Mouse (Mus musculus) heart, embryonic 11.5 days (tissue): ENCODE data around the gene Supt20. TPM values are rescaled to one million over a fixed set of nuclear protein-coding genes. Genes with fewer than 3 reads are reported as not detected.
A peak's percentile ranks its signal among the peaks of the same experiment; 100 is the strongest.

ENCODE experiments used
- ATAC-seq: fragments of 200-750 bp; cut with Nextera tagmentation; replicated peaks from 2 replicates; pipeline ENCODE4 v1.8.0; 2017; ENCODE audit warnings: moderate library complexity; ENCODE audit not compliant: insufficient number of reproducible peaks, low FRiP score, low TSS enrichment
- H3K27ac ChIP-seq: fragments of 300-500 bp; sonication (generic); 2 replicates; pipeline ENCODE4 v1.5.1; 2014; ENCODE audit warnings: mild to moderate bottlenecking, low read depth, low read length
- H3K27me3 ChIP-seq: fragments of 300-500 bp; sonication (generic); 2 replicates; pipeline ENCODE4 v1.6.1; 2014; ENCODE audit warnings: mild to moderate bottlenecking, low read length, mixed read lengths; ENCODE audit not compliant: control insufficient read depth, insufficient read depth
- H3K36me3 ChIP-seq: fragments of 300-500 bp; sonication (generic); 2 replicates; pipeline ENCODE4 v1.6.1; 2014; ENCODE audit warnings: mild to moderate bottlenecking, low read length, moderate library complexity, mixed read lengths; ENCODE audit not compliant: control insufficient read depth, insufficient read depth
- H3K4me1 ChIP-seq: fragments of 300-500 bp; sonication (generic); 2 replicates; pipeline ENCODE4 v1.6.1; 2014; ENCODE audit warnings: low read length; ENCODE audit not compliant: control insufficient read depth, insufficient read depth
- H3K4me2 ChIP-seq: fragments of 300-500 bp; sonication (generic); 2 replicates; pipeline ENCODE4 v1.6.1; 2014; ENCODE audit warnings: mild to moderate bottlenecking, moderate library complexity
- H3K4me3 ChIP-seq: fragments of 300-500 bp; sonication (generic); 2 replicates; pipeline ENCODE4 v1.5.1; 2014; ENCODE audit warnings: low read depth, low read length
- H3K9ac ChIP-seq: fragments of 300-500 bp; sonication (generic); 2 replicates; pipeline ENCODE4 v1.6.1; 2014; ENCODE audit warnings: mild to moderate bottlenecking, low read depth, low read length, moderate library complexity
- H3K9me3 ChIP-seq: fragments of 300-500 bp; sonication (generic); replicated peaks from 2 replicates; pipeline ENCODE4 v1.6.1; 2016; ENCODE audit warnings: low read length; ENCODE audit not compliant: control insufficient read depth
- WGBS: fragments of 180-500 bp; shearing (Covaris S2); extraction: QIAGEN DNeasy Blood & Tissue Kit; methylation state at CpG from one replicate; pipeline ENCODE4 v1.1.7; 2014; ENCODE audit not compliant: insufficient replicate concordance; 5-methylcytosine and 5-hydroxymethylcytosine counted together
- polyA plus RNA-seq: library from polyadenylated mRNA; unstranded; fragments of >200 nt; fragmentation: Nextera tagmentation; extraction: Ambion mirVana; gene quantifications from 2 replicates; pipeline ENCODE4 v1.2.1, GENCODE M21; 2014

The Supt20 gene
- polyA plus RNA-seq, result 77.6 and 89.5 TPM in 2 replicates

DNA sequence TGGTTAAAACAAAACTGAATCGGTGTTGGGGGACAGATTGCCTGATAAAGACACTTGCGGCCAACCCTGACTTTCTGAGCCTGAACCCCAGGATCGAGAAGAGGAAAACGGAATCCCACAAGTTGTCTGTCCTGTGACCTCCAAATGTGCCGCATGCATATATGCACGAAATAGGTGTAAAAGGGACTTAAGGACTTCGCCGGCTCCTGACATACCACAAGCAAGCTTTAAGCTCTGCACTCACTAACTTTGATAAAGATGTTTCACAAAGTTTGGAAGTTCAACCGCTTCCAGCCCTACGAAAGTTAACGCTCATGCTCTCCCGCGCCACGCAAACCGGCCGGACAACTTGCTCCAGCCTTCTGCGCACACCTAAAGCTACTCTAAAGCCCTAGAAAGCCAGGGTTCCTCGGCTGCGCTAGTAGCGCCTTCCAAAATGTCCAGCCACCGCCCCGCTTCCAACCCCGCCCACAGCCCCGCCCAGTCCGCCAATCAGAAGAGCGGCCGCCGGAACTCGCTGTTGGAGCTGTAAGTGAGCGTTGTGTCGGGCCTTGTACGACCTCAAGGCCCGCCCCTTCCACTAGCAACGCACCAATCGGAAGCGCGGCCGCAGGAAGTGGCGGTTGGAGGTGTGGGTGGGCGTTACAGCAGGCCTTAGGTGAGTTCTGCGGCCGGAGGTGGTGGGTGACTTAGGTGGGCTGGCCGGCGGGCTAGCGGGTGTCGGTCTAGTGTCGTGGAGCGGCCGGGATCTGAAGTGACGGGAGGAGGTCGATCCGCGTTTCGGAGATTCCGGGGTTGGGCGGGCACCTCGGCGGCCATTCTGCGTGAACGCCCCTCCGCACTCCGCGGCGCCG is at the start of gene Supt20:
TSS of gene Supt20 (plus strand) at position 606 of the 854 bp plus-strand sequence.
- Histone ChIP-seq H3K9ac (peak within 1 kb of the TSS; percentile 82), H3K9me3 (no peaks in the 10 kb centered on the region), H3K27ac (peak within 1 kb of the TSS; percentile 89), H3K36me3 (peaks cover 4% of the 10 kb centered on the region; the same call in 1 of the 2 replicates), H3K27me3 (no peaks in the 10 kb centered on the region), H3K4me1 (peaks cover 5% of the 10 kb centered on the region), H3K4me2 (peak within 1 kb of the TSS; percentile 87), H3K4me3 (peak within 1 kb of the TSS; percentile 69)
- 1% methylated on average over 65 of the region's 65 CpGs for WGBS
- peak; percentile 99 for ATAC-seq

GRCm38 (mm10) chr3:54642851-54643250 is 49.8 kb upstream of the Supt20 start:
- Histone ChIP-seq H3K27me3 (no peaks in the 10 kb centered on the region), H3K9ac (no peak overlapping the region), H3K4me1 (no peaks in the 10 kb centered on the region), H3K27ac (no peak overlapping the region), H3K4me3 (no peak overlapping the region), H3K4me2 (no peak overlapping the region), H3K9me3 (no peaks in the 10 kb centered on the region), H3K36me3 (no peaks in the 10 kb centered on the region)
- ATAC-seq, result no peak
- 85% methylated on average over 1 of the region's 1 CpGs for WGBS

DNA sequence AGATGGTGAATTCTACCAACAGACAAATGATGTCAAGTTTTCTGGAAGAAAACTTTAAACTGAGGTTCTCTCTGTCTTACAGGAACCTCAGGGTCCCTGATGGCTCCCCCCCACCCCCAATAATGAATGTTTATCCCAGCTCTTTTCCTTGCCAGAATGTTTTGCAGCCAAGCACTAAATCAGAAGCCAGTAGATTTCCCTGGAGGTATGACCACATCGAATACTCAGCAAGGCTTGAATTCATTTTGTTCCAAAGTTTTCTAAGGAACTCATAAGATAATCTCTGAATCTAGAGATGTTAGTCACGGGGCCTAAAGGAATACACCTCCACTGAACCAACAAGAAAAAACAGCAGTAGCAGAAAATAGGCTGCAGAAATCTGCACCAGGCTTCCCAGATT is 45.0 kb upstream of the Supt20 start:
- no peaks in the 10 kb centered on the region for H3K36me3 ChIP-seq
- no peaks in the 10 kb centered on the region for H3K27me3 ChIP-seq
- no peak overlapping the region for H3K9ac ChIP-seq
- H3K4me3 ChIP-seq, result no peak overlapping the region
- H3K9me3 ChIP-seq, result no peaks in the 10 kb centered on the region
- H3K4me2 ChIP-seq, result no peak overlapping the region
- 68% methylated on average over 2 of the region's 2 CpGs for WGBS
- no peak overlapping the region for H3K27ac ChIP-seq
- H3K4me1 ChIP-seq, result no peaks in the 10 kb centered on the region
- no peak for ATAC-seq

DNA sequence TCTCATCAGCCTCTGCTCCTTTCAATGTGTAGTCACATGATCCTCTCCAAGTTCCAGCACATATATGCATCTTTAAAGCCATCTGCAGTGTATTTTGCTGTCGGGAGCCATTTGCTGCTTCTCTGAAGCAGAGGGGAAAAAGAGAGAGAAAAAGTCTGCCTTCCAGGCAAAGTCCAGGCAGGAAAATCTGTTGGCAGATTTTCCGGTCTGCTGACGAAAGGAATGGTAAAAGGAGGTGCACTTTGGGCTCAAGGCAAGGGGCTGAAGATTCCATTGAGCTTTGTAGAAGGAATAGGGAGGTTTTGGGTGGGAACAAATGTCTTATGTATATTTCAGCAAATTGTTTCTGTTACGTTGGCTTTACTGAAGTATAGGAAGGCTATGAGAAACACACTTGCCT is 41.0 kb upstream of the Supt20 start:
- H3K36me3 ChIP-seq, result no peaks in the 10 kb centered on the region
- no peaks in the 10 kb centered on the region for H3K4me1 ChIP-seq
- no peak for ATAC-seq
- H3K9me3 ChIP-seq, result no peaks in the 10 kb centered on the region
- H3K9ac ChIP-seq, result no peak overlapping the region
- 73% methylated on average over 4 of the region's 4 CpGs for WGBS
- H3K4me3 ChIP-seq, result no peak overlapping the region
- H3K27ac ChIP-seq, result no peak overlapping the region
- no peaks in the 10 kb centered on the region for H3K27me3 ChIP-seq
- no peak overlapping the region for H3K4me2 ChIP-seq

DNA sequence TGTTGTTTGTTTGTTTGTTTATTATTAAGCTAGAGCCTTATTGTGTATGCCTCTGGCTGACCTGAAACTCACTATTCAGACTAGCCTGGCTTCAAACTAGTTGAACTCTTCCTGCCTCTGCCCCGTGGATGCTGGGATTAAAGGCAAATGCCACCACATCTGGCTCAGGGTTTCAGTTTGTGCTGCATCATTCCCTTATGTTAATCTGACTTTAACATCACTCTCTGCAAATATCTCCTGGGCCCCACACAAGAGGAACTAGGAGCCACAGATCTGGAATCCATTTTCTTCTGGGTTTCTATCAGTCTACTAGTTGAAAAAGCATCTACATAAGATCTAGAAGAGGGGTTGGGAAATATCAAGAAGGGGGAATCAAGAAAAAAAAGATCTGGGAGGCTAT is 38.4 kb upstream of the Supt20 start:
- Histone ChIP-seq H3K4me1 (no peaks in the 10 kb centered on the region), H3K36me3 (no peaks in the 10 kb centered on the region), H3K27me3 (no peaks in the 10 kb centered on the region), H3K4me2 (no peak overlapping the region), H3K4me3 (no peak overlapping the region), H3K27ac (no peak overlapping the region), H3K9me3 (no peaks in the 10 kb centered on the region), H3K9ac (no peak overlapping the region)
- WGBS, result 67% methylated on average over 1 of the region's 1 CpGs
- no peak for ATAC-seq

DNA sequence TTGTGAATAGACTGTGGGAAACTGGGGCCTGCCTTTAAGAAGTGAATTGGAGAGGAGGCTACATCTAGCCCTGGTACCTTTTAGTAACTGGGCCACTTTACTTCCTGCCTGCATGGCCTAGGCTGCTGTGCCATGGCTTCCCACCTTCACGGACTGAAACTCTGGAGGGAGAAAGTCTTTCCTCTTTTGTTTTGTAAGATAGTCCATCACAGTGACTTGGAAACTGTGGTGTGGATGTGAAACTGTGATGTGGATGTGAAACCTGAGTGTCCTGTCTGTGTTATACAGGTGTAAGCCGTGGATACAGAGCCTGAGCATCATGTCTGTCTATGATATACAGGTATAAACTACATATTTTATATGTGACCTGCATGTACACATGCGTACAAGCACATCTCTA is 35.5 kb upstream of the Supt20 start:
- H3K4me3 ChIP-seq, result no peak overlapping the region
- H3K4me2 ChIP-seq, result no peak overlapping the region
- whole genome bisulfite sequencing, result 66% methylated on average over 3 of the region's 3 CpGs
- no peaks in the 10 kb centered on the region for H3K9me3 ChIP-seq
- H3K9ac ChIP-seq, result no peak overlapping the region
- H3K4me1 ChIP-seq, result no peaks in the 10 kb centered on the region
- no peak overlapping the region for H3K27ac ChIP-seq
- ATAC-seq, result no peak
- no peaks in the 10 kb centered on the region for H3K27me3 ChIP-seq
- H3K36me3 ChIP-seq, result no peaks in the 10 kb centered on the region

DNA sequence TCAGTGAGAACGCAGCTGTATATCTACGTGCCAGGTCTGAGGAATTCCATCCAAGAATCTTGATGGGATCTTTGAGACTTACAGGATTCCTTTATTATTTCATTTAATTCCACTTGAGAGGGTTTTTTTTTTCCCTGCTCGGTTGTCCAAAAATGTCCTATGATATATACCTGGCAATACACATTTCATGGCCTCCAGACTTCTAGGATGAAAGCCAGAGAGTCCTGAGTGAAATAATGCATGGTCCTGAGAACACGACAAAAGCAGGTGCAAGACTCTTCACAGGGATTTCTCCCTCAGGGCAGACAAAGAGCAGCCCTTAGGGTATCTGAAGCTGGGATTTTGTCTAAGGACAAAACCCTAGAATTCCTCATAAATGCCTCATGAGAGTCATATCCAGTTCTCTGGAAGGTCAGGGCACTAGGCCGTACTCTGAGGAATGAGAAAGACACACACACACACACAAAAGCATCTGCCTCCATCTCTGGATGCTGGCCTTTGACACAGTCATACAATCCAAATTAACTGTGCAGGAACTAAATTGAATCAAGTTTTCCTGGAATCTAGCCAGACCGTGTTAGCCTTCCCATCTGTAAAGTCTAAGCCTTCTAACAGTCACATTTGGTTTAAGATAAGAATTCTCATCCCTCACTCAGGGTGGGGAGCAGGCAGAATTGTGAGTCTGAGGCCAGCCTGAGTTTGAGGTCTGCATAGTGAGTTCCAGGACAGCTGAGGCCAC is 34.5 kb upstream of the Supt20 start:
- Histone ChIP-seq H3K4me1 (no peaks in the 10 kb centered on the region), H3K9me3 (no peaks in the 10 kb centered on the region), H3K9ac (no peak overlapping the region), H3K4me2 (no peak overlapping the region), H3K27ac (no peak overlapping the region), H3K36me3 (no peaks in the 10 kb centered on the region), H3K4me3 (no peak overlapping the region), H3K27me3 (no peaks in the 10 kb centered on the region)
- 72% methylated on average over 6 of the region's 6 CpGs for WGBS
- no peak for ATAC-seq

- Histone ChIP-seq H3K27me3 (no peaks in the 10 kb centered on the region), H3K36me3 (no peaks in the 10 kb centered on the region), H3K9me3 (no peaks in the 10 kb centered on the region), H3K27ac (no peak overlapping the region), H3K4me3 (no peak overlapping the region), H3K4me2 (no peak overlapping the region), H3K9ac (no peak overlapping the region), H3K4me1 (no peaks in the 10 kb centered on the region)
- WGBS, result 85% methylated on average over 2 of the region's 2 CpGs
- ATAC-seq, result no peak
Measured at GRCm38 (mm10) chr3:54659736-54660135, 32.9 kb upstream of the Supt20 start.
